Mouse (Mus musculus) cerebellum, adult 2 months (tissue): ENCODE results near the gene Shc1.

ENCODE experiments used
- CTCF ChIP-seq: fragments of 200-500 bp; IDR thresholded peaks from 2 replicates; pipeline ENCODE4 v1.5.1; 2011; ENCODE audit warnings: low read depth, mild to moderate bottlenecking, control low read depth, low read length, moderate library complexity, borderline replicate concordance; ENCODE audit not compliant: insufficient read depth
- POLR2A ChIP-seq: fragments of 200-500 bp; IDR thresholded peaks from 2 replicates; pipeline ENCODE4 v1.6.1; 2011; ENCODE audit warnings: low read length, control low read depth, borderline replicate concordance; ENCODE audit not compliant: insufficient read depth

DNA sequence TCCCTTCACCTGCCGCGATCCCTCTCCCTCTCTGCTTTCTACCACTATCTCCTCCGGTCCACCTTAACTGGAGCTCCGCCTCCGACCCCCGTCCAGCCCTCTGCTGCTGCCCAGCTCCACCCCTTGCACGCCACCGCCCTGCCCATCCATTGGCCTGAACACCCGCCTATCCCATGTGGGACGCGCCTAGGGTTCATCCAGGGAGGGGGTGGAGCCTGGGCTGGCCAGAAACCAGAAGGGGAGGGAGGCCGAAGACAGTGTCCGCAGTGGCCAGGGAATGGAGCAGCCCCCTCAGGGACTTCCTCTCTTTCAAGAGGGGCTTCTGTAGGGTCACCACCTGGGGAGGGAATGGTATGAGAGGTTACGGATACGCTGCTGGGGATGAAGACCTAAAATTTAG lies 24.6 kb upstream of the Shc1 start:
- no peak for TF ChIP-seq CTCF
- TF ChIP-seq POLR2A = peak; percentile 83
